In the genomic region with DNA sequence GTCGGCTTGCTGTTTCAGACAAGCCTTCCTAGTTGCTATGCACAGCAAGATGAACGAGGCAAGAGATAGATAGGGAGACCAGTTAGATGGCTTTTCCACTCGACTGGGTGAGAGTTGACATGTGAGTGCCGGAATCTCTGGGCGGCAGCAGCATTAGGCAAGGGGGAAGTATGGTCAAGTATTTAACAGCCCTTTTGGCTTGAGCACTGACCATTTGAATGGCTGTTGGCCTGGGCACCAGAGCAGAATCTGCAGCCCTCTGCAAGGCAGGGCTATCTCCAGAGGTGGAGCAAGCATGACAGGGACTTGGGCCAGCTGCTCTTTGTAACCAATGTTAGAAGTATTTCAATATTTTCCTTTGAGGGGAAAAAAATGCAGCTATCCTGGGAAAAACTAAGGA, we compare ENCODE assay signal across 7 mouse cellular contexts. TPM values are rescaled to one million over a fixed set of nuclear protein-coding genes. Genes with fewer than 3 reads are reported as not detected.
DNase-seq lines count a peak whose midpoint lies in the region; ATAC-seq lines count a peak whose summit lies in the region.

No protein-coding gene starts in this region.

- no peaks in the 10 kb centered on the region for H3K27me3 ChIP-seq in stomach, embryonic 16.5 days (ENCODE audit: control insufficient read depth, insufficient read depth, low read length)

- 39% methylated on average over 5 of the region's 5 CpGs for WGBS in stomach, embryonic 16.5 days

- DNase-seq in ovary, postnatal 36 days (ENCODE audit: low spot score), result peak; percentile 11
- no peak for DNase-seq in ovary, adult 18-20 months (ENCODE audit: low spot score)
- peak; percentile 48 for DNase-seq in heart, adult 8-10 months (ENCODE audit: low spot score)
- DNase-seq in kidney, postnatal 14 days, result peak; percentile 29
- no peak for DNase-seq in left cerebral cortex, postnatal 4 days
- DNase-seq in MN1 (ENCODE audit: low spot score), result no peak

- H3K4me3 ChIP-seq in stomach, embryonic 16.5 days (replicated peaks; ENCODE audit: low read length), result no peak overlapping the region

- no peak overlapping the region for H3K9ac ChIP-seq in stomach, embryonic 16.5 days (ENCODE audit: low read length)

- no peak for ATAC-seq in stomach, embryonic 16.5 days (ENCODE audit: insufficient read depth, low FRiP score)

- H3K4me2 ChIP-seq in stomach, embryonic 16.5 days (ENCODE audit: low read depth, low read length), result no peak overlapping the region

- peak overlapping the region; percentile 17 for H3K27ac ChIP-seq in stomach, embryonic 16.5 days (ENCODE audit: low read length)

- H3K36me3 ChIP-seq in stomach, embryonic 16.5 days (ENCODE audit: control insufficient read depth, insufficient read depth, low read length), result no peaks in the 10 kb centered on the region

- intact Hi-C loops in left cerebral cortex, postnatal 4 days (cut with DNase I), result no loop called here

- no peaks in the 10 kb centered on the region for H3K9me3 ChIP-seq in stomach, embryonic 16.5 days (replicated peaks; ENCODE audit: control insufficient read depth, low read length)

- peaks cover 6% of the 10 kb centered on the region; the same call in 1 of the 2 replicates for H3K4me1 ChIP-seq in stomach, embryonic 16.5 days (ENCODE audit: control insufficient read depth, insufficient read depth, low read length)

RNA-seq across cellular contexts. Expression of gene Glcci1, which starts 36.5 kb away (rescaled TPM):
- total RNA-seq in heart, adult 8-10 months (2022), result 1 to 10 TPM; 7.1 to 8.2 (median 7.7) TPM
- 2.8 and 4.4 TPM in 2 replicates for polyA plus RNA-seq in stomach, embryonic 16.5 days (2015; fragmentation: Nextera tagmentation; extraction: Ambion mirVana)
- total RNA-seq in left cerebral cortex, postnatal 4 days (2021), result 10 to 100 TPM; 56.5 to 57.4 TPM

Comparison
In these comparisons a context has a peak if more than half of its experiments do, and no peak if none do; other contexts are left out.
1. DNase-seq: peak in ovary, postnatal 36 days (single experiment), heart, adult 8-10 months (single experiment) and kidney, postnatal 14 days (single experiment); none in ovary, adult 18-20 months (single experiment), left cerebral cortex, postnatal 4 days (single experiment) and MN1 (single experiment).
2. RNA of gene Glcci1, which starts 36.5 kb away (total RNA-seq): 56.5 to 57.4 TPM in left cerebral cortex, postnatal 4 days; 7.1 to 8.2 TPM in heart, adult 8-10 months; every median in the first group is over 4 times any median in the second.